Mouse (Mus musculus) layer of hippocampus, postnatal 25 days (tissue): ENCODE data around the gene Col17a1. TPM values are rescaled to one million over a fixed set of nuclear protein-coding genes. Genes with fewer than 3 reads are reported as not detected.

Experiments
- DNase-seq, 2 experiments: peaks; one replicate each; pipeline ENCODE4 v3.0.0; 2022; ENCODE audit warnings: mixed read lengths in 2 of 2, low spot score in 1 of 2; ENCODE audit errors: extremely low spot score in 1 of 2
- total RNA-seq, 2 experiments: library from RNA; stranded (reverse); gene quantifications; 2 replicates each; pipeline ENCODE4 v1.2.3; 2021

The Col17a1 gene
- total RNA-seq, 2 experiments from 2014 or later, result 0.15 TPM; not detected in 1

- no peak for DNase-seq
Observed at GRCm38 (mm10) chr19:47613442-47613841, 78.5 kb downstream of the Col17a1 start.

GRCm38 (mm10) chr19:47608513-47608912 is 83.4 kb downstream of the Col17a1 start:
- DNase-seq, result no peak

Other genes starting within 250 kb of the Col17a1 start
- gene Sh3pxd2a, start 227.7 kb downstream of the Col17a1 start, total RNA-seq, result 10 to 100 TPM; 31.9 to 36.9 TPM
- gene Stn1, start 154.6 kb downstream of the Col17a1 start, total RNA-seq, result 10 to 100 TPM; 22.7 to 23.5 TPM
- gene Slk, start 112.4 kb downstream of the Col17a1 start, total RNA-seq, result 10 to 100 TPM; 62.2 to 68.7 TPM
- 100 to 1,000 TPM in 1 of 2 experiments, 10 to 100 TPM in 1; 98.3 to 103 TPM for gene Sfr1, start 39.6 kb upstream of the Col17a1 start, total RNA-seq
- 10 to 100 TPM; 55.2 to 63.5 TPM for gene Gsto1, start 162.9 kb upstream of the Col17a1 start, total RNA-seq
- 1 to 10 TPM; 2.2 to 2.4 TPM for gene Gsto2, start 173.4 kb upstream of the Col17a1 start, total RNA-seq
- 1 to 10 TPM in 1 of 2 experiments, under 1 TPM in 1; 0.74 to 1.3 TPM for gene Cfap43, start 227.2 kb upstream of the Col17a1 start, total RNA-seq
- gene Itprip, start 227.2 kb upstream of the Col17a1 start, total RNA-seq, result 1 to 10 TPM; 1.0 to 1.2 TPM
- under 1 TPM; 0.39 to 0.59 TPM for gene Cfap58, start 245.6 kb upstream of the Col17a1 start, total RNA-seq